Mouse (Mus musculus) kidney, adult 8-10 months (tissue): ENCODE measurements around the gene Dbn1.
"Not testable (repeated sequence)": the region's sequence is repeated elsewhere in the genome, so short reads cannot be mapped to it uniquely, and the experiment has no call there.

Experiments used
- DNase-seq, 2 experiments: peaks; one replicate each; pipeline ENCODE4 v3.0.0; 2022

Dbn1 gene

DNA sequence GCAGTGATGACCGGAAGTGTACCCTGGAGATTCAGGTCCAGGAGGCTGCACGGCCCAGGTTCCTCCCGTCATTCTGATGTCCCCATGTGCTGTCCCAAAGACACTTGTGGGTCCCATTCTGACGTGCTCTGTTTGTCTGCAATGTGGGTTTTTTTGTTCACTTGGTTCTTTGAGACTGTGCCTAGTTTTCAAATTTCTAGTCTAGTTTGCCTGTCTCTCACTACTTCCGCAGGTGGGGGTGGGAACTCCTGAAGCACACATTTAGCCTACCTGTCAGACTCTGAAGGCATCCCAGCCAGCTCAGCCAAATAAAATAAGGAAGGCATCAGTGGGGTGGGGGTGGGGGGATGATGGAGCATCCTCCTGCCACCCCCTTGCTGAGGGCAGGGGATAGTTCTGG, 39.8 kb downstream of the Dbn1 start:
- DNase-seq, result no peak

DNA sequence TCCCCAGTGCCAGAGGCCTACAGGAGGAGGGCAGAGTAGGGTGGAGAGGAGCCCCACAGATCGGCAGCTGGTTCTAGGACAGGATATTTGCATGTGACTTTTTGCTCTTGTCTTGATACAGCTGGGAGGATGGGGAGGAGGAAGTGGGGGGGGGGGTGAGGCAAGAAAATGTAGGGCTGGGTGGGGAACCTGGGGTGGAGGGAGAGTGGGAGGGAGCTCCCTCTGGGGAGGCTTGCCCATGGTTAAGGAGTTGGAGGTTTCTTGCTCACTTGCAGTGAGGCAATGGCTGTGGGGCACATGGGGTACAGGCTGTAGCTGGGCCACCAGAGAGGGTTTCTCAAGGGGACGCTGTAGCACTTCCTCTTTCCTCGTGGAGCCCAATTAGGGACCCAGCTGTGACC, 40.4 kb downstream of the Dbn1 start:
- DNase-seq, result no peak

DNA sequence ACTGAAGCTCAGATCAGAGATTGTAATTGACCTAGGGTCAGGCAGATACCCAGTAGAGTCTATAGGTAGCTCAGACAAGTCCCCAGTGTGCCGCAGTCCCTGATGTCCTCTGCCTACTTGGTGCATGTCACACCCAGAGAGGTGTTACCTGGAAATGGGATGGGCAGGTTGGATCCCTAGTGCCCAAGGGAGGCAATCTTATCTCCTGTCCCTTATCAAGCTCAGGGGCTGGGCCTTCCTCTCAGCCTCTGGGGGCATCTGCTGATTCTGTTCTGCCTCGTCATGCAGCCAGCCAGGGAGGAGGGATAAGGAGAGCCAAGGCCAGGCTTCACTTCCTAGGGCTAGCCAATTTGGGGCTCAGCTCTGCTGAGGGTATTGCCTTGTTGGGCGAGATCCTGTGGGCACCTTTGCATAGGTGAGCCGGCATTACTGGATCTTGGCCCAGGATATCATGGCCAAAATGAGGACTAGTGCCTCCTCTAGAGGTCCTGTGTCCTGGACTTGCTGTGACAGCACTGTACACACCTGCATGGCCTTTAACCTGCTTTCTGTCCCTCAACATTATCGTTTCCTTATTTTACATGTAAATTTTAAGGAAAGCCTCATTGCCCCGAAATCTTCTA, 41.3 kb downstream of the Dbn1 start:
- no peak for DNase-seq

DNA sequence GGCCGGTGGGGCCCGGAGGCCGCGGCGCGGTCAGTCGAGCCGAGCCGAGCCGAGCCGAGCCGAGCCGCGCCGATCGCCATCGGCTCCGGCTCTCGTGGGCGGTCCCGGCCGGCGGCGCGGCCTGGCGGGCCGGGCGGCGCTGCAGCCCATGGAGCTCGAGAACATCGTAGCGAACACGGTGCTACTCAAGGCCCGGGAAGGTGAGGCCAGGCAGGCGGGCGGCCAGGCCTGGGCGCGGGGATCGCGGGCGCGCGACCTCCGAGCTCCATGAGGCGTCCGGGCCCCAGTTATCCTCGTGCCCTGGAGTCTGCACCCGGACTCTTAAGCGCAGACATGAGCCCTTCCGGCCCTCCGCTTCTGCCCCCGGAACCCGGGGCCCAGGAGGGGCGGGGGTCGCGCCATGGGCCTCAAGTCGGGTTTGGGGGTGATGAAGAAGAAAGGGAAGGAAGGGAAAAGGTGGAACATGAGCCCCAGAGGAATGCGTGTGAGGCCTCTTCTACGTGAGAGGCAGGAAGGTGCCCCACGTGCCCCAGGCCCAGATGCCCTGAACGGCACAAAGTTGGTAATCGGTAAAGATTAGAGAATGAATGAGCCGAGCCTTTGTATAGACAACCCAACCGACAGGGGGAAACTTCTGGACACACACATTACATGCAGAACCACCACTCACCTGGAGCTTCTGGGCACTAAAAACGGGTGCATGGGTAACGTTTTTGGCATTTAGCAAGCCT, 42.4 kb downstream of the Dbn1 start:
- DNase-seq, result no peak

DNA sequence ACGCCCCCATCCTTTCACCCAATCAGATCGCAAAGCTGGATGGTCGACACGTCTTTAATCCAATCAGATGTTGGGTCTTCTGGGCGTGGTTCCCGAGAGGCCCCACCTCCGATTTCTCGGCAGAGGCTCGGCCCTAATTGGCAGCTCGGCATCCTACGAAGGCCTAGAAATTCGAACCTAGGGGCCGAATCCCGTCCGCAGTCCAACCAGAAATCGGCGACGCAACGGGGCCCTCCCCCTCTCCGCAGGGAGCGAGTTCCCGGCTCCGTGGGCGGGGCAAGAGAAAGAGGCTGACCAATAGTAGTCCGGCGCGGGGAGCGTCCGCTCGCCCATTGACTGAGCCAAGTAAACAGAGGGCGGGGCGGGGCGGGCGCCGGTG, 43.0 kb downstream of the Dbn1 start, which contains the start of gene Grk6:
Gene Grk6 (plus strand): TSS at position 136 of the 379 bp plus-strand sequence.
- DNase-seq, result peak; percentile 100

DNA sequence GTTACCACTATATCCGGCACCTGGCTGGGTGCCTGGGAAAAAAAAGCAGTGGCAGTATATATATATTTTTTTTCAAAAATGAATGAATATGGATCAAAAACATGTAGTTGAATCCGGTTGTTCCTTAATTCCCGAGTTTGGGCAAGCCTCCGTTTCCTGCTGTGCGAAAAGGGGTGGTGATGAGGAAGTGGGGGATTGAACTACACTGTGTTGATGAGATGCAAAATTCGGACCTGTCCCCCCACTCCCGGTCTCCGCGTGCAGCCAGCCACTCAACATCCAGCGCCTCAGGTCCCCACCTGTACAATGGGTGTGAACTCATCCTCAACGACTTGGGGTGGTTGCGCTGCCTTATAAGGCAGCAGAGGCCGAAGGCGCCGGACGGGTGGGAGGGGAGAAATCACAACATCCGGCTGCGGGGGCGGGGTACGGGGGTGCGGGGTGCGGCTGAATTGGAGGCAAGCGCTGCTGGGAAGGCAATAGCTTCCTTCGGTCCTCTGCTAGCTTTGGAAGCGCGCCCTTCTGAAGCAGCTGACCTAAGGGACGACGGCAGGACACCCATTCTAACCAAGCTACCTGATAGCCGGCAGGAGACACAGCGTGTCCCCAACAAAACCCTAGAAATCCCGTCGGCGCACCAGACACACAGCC, 43.5 kb downstream of the Dbn1 start:
- no peak for DNase-seq

DNA sequence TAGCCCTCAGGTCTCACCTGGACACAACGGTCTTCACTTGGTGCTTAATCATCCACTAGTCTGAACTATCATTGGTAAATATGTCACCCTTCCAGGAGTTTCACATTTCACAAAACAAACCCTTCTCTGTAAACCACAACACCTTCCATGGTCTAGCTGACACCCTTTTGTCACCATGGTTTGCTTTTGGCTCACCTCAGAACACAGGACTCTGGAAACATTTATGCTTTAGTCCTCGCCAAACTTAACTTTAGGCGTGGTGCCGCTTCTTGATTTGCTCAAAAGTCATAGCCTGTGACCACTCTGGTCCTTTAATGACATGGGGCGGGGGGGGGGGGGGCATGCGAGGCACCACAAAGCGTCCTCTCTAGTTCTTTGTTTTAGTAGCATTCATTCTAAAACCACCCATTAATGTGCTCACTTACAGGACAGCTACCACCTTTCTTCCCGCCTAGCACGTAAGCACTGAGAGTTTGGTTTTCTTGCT, 44.1 kb downstream of the Dbn1 start:
- no peak for DNase-seq

DNA sequence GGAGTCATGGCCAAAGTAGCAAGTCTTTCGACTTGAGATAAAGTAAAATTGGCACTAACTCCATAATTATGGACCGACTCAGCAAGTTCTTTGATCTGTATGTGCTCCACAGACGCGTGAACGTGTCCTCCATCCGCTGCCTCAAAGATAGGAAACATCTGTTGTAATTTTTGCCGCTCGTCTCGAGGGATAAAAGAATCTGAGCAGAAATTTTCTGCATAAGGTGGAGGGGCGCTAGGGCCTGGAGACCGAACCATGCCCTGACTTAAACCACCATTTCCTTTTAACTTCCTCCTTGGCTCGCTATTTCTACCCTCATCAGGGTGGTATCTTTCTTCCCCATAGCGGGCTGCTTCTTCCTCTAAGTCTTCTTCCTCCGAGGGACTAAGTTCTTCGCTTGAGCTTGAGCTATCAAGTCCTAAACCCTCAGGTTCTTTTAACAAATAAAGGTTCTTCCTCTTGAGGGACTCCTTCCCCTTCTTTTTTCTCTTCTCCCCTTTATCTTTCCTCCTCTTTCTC, 50.7 kb downstream of the Dbn1 start:
- DNase-seq, result not testable (repeated sequence)

DNA sequence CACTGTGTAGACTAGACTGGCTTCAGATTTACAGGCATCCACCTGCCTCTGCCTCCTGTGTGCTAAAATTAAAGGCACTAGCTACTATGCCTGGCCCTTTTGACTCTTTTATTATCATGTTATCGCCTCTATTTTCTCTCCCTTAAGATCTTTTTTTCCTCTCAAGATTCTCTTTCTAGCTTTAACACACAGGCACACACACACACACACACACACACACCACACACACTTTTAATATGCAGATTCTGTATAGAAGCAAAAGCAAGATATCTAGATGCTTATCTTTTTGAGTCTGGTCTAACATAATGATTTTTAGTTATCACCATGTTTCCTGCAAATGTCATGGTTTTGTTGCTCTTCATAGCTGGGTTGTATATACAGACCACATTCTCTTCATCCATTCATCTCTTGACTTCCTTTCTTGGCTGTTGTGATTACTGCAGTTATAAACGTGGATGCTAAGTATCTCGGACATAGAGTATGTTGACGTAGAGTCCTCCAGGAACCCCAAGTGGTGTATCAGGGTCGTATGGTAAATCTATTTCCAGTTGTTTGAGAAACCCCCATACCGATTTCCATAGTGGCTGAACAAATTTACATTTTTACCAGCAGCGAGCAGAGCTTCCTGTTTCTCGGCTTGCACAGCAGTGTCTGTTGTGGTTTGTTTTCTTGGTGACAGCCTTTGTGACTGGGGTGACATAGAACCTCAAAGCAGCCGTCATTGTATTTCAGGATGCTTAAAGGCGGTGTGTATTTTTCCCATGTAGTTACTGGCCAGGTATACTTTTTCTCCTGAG, 55.8 kb downstream of the Dbn1 start:
- DNase-seq, result no peak

DNA sequence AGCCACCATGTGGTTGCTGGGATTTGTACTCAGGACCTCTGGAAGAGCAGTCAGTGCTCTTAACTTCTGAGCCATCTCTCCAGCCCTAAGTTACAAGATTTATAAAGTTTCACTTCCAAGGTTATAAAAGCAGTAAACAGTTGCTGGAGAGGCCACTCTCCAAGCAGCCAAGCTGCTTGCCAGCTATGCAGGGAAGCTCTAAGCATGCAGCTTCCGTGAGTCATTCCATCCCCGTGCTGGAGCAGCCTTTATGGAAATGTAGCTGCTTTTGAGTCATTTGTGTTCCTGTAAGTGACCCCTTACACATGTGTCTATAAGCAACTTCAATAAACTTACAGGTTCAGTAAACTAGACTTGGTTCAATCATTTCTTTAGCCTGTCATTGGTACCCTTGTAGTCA, 57.3 kb downstream of the Dbn1 start:
- DNase-seq, result no peak

DNA sequence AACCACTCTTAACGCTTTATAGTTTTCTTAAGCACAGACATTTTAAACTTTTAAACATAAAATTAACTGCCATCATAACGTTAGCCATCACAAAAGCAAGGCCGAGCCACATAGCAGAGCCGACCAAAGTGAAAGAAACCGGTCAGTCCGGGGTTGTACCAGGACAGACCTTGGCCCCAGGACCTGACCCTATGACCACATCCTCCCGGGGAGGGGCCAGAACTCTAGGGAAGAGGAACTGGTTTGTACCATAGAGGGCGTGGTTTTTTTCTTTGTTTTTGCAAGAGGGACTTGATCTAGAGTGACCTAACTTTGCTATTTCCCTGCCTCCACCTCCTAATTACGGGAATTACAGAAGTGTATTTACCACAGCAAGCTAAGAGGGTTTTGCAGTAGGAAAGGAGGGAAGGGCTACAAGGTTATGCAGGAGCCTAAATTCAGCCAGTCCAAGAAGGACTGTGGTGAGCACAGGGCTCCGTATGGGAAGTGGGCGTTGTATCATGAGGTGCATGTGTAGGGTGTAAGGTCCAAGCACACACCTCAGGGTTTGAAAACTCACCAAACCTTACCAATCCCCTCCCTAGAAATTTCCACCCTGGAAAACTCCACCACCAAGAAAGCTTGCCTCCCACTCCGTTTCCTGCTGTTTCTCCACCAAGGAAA, 58.6 kb downstream of the Dbn1 start:
- DNase-seq, result peak; percentile 67 to 74

DNA sequence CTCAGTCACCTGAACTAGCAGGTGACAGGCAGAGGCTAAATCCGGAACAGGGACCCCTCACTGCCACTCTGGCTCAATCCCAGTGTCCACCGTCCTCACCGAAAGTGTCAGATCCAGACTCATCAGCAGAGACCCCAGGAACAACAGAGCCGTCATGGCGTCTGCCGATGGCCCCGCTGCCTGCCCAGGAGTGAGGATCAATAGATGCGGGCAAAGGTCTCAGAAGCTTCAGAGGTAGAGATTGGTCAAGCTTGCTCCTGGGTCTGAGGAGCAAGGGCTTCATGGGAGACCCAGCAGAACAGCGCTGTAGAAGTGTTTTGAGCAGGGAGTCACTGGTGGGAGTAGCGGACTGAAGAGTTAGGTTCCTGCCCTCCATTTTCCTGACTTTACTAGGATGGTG, 61.3 kb downstream of the Dbn1 start, which contains the start of gene F12:
Gene F12 (minus strand): TSS at position 181 of the 400 bp plus-strand sequence.
- no peak for DNase-seq
